Mouse (Mus musculus) forebrain, embryonic 10.5 days (tissue): ENCODE results near the gene 4930556J24Rik. TPM values are rescaled to one million over a fixed set of nuclear protein-coding genes. Genes with fewer than 3 reads are reported as not detected.
A peak's percentile ranks its signal among the peaks of the same experiment; 100 is the strongest.
"Not testable (repeated sequence)": the region's sequence is repeated elsewhere in the genome, so short reads cannot be mapped to it uniquely, and the experiment has no call there.

Experiments used
- DNase-seq: peaks from one replicate; pipeline ENCODE4 v3.0.0-alpha.2; 2017; ENCODE audit warnings: low spot score; ENCODE audit errors: extremely low spot score
- H3K27ac ChIP-seq: fragments of 300-500 bp; sonication (generic); 2 replicates; pipeline ENCODE4 v1.5.1; 2016; ENCODE audit warnings: mild to moderate bottlenecking
- H3K27me3 ChIP-seq: fragments of 300-500 bp; sonication (generic); 2 replicates; pipeline ENCODE4 v1.6.1; 2016; ENCODE audit warnings: mild to moderate bottlenecking; ENCODE audit not compliant: poor library complexity, severe bottlenecking
- H3K36me3 ChIP-seq: fragments of 300-500 bp; sonication (generic); replicated peaks from 2 replicates; pipeline ENCODE4 v1.6.1; 2016; ENCODE audit warnings: mild to moderate bottlenecking, moderate library complexity
- H3K4me1 ChIP-seq: fragments of 300-500 bp; sonication (generic); 2 replicates; pipeline ENCODE4 v1.6.1; 2016
- H3K4me3 ChIP-seq: fragments of 300-500 bp; sonication (generic); 2 replicates; pipeline ENCODE4 v1.5.1; 2016; ENCODE audit warnings: mild to moderate bottlenecking, moderate library complexity
- H3K9me3 ChIP-seq: fragments of 300-500 bp; sonication (generic); 2 replicates; pipeline ENCODE4 v1.6.1; 2016; ENCODE audit warnings: mild to moderate bottlenecking, moderate library complexity
- WGBS: fragments of 180-500 bp; shearing (Covaris S2); methylation state at CpG from one replicate; pipeline ENCODE4 v1.1.7; 2016; 5-methylcytosine and 5-hydroxymethylcytosine counted together
- polyA plus RNA-seq: library from polyadenylated mRNA; unstranded; fragments of >200 nt; fragmentation: Nextera tagmentation; extraction: Ambion mirVana; gene quantifications from 2 replicates; pipeline ENCODE4 v1.2.1, GENCODE M21; 2016

The 4930556J24Rik gene
- 0.36 TPM in 2 replicates for polyA plus RNA-seq

- 95% methylated on average over 6 of the region's 6 CpGs for WGBS
- Histone ChIP-seq H3K27me3 (no peaks in the 10 kb centered on the region), H3K36me3 (peaks cover 100% of the 10 kb centered on the region), H3K4me3 (no peak within 1 kb of the TSS), H3K27ac (no peak within 1 kb of the TSS), H3K4me1 (peaks cover 5% of the 10 kb centered on the region; the same call in 1 of the 2 replicates), H3K9me3 (no peaks in the 10 kb centered on the region)
- no peak for DNase-seq
Measured at GRCm38 (mm10) chr11:3976678-3977077, at the start of gene 4930556J24Rik. Gene 4930556J24Rik, minus strand, starts transcription at chr11:3976778.

DNA sequence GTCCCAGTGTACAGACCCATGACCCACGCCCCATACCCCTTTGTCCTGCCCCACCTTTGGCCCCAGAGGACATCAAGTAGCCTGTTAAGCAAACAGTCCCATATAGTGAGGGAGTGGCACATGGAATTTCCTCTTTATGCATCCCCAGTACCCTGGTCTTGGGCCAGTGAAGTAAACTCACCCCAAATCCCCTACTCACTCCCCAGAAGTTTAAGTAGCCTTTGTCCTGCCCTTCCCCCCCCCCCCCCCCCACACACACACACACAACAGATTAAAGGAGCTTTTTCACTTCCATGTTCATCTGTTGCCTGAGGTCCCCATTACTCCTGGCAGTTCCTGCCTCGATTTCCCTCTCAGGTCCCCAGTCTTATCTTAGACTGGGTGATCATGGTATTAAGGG is 46.7 kb upstream of the 4930556J24Rik start:
- Histone ChIP-seq H3K4me3 (no peak overlapping the region), H3K9me3 (no peaks in the 10 kb centered on the region), H3K27me3 (no peaks in the 10 kb centered on the region), H3K27ac (no peak overlapping the region), H3K4me1 (no peaks in the 10 kb centered on the region), H3K36me3 (no peaks in the 10 kb centered on the region)
- DNase-seq, result no peak
- WGBS, result 79% methylated on average over 2 of the region's 2 CpGs

DNA sequence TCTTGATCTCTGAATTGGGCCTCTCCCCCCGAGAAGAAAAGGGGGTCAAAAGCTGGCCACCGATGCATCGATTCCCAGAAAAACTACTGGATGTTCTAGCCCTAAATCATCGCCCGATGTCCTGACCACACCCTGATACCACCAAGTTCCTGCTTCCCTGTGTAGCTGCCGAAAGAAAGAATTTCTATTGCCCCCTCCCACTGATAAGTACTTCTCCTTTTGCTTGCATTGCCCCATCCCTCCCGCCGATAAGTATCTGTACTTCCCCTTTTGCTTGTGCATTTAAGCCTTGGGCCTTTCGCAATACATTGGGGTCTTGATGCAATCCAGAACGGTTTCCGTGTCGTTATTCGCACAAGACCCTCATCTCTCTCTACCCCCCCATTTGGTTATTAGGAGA is 45.5 kb upstream of the 4930556J24Rik start:
- WGBS, result 92% methylated on average over 13 of the region's 13 CpGs
- H3K9me3 ChIP-seq, H3K4me1 ChIP-seq, DNase-seq, H3K27me3 ChIP-seq, H3K36me3 ChIP-seq, H3K4me3 ChIP-seq, H3K27ac ChIP-seq: not testable (repeated sequence)

GRCm38 (mm10) chr11:4015796-4016195 is 39.2 kb upstream of the 4930556J24Rik start:
- WGBS, result 90% methylated on average over 14 of the region's 14 CpGs
- H3K27ac ChIP-seq, H3K9me3 ChIP-seq, DNase-seq, H3K36me3 ChIP-seq, H3K4me3 ChIP-seq, H3K27me3 ChIP-seq, H3K4me1 ChIP-seq: not testable (repeated sequence)

GRCm38 (mm10) chr11:4012616-4013015 is 36.0 kb upstream of the 4930556J24Rik start:
- Histone ChIP-seq H3K4me1 (no peaks in the 10 kb centered on the region), H3K27me3 (no peaks in the 10 kb centered on the region), H3K27ac (no peak overlapping the region), H3K36me3 (no peaks in the 10 kb centered on the region), H3K4me3 (no peak overlapping the region), H3K9me3 (peaks cover 6% of the 10 kb centered on the region)
- 59% methylated on average over 1 of the region's 1 CpGs for WGBS
- no peak for DNase-seq

- Histone ChIP-seq H3K27me3 (no peaks in the 10 kb centered on the region), H3K4me1 (no peaks in the 10 kb centered on the region), H3K4me3 (no peak overlapping the region), H3K27ac (no peak overlapping the region), H3K9me3 (no peaks in the 10 kb centered on the region), H3K36me3 (no peaks in the 10 kb centered on the region)
- 86% methylated on average over 3 of the region's 3 CpGs for WGBS
- no peak for DNase-seq
Measured at GRCm38 (mm10) chr11:4006462-4006861, 29.9 kb upstream of the 4930556J24Rik start.

DNA sequence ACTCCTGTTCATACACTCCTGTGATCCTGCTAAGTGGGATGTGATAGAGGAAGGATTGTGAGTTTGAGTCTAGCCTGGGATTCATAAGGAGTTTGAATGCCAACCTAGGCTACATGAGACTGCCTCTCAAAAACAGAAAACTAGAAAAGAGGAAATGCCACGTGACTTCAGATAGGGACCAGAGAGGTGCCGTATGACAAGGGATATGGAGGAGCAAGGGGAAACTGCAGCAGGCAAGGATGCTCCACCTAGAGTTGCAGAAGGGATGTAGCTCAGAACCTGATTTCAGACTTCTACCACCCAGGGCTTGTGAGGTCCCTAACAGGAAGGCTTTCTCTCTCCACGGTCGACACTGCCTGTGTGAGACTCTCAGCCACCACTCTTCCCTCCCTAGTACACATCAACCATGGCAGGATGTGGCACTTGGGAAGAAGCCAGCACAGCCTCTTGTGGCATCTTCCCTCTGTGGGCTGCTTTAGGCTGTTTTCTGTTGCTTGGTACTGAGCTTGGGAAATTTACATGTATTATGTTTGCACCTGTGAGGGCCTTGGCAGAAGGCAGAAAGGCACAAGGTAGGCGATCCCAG is 28.7 kb upstream of the 4930556J24Rik start:
- Histone ChIP-seq H3K27me3 (peaks cover 7% of the 10 kb centered on the region), H3K4me3 (no peak overlapping the region), H3K9me3 (no peaks in the 10 kb centered on the region), H3K4me1 (no peaks in the 10 kb centered on the region), H3K36me3 (no peaks in the 10 kb centered on the region), H3K27ac (no peak overlapping the region)
- WGBS, result 74% methylated on average over 5 of the region's 5 CpGs
- no peak for DNase-seq

GRCm38 (mm10) chr11:4001603-4002002 is 25.0 kb upstream of the 4930556J24Rik start:
- WGBS, result 11% methylated on average over 5 of the region's 5 CpGs
- peak; percentile 68 for DNase-seq
- H3K36me3 ChIP-seq, result no peaks in the 10 kb centered on the region

GRCm38 (mm10) chr11:3999547-3999946 is 23.0 kb upstream of the 4930556J24Rik start:
- no peak overlapping the region for H3K27ac ChIP-seq
- H3K9me3 ChIP-seq, result no peaks in the 10 kb centered on the region
- peaks cover 47% of the 10 kb centered on the region for H3K27me3 ChIP-seq
- no peak overlapping the region for H3K4me3 ChIP-seq
- H3K4me1 ChIP-seq, result peaks cover 12% of the 10 kb centered on the region
- no peaks in the 10 kb centered on the region for H3K36me3 ChIP-seq
- WGBS, result 81% methylated on average over 5 of the region's 5 CpGs
- DNase-seq, result no peak

More at GRCm38 (mm10) chr11:4001603-4002002, 25.0 kb upstream of the 4930556J24Rik start:
- Histone ChIP-seq H3K9me3 (no peaks in the 10 kb centered on the region), H3K27ac (no peak overlapping the region), H3K4me3 (no peak overlapping the region), H3K4me1 (peaks cover 12% of the 10 kb centered on the region), H3K27me3 (peaks cover 44% of the 10 kb centered on the region)

DNA sequence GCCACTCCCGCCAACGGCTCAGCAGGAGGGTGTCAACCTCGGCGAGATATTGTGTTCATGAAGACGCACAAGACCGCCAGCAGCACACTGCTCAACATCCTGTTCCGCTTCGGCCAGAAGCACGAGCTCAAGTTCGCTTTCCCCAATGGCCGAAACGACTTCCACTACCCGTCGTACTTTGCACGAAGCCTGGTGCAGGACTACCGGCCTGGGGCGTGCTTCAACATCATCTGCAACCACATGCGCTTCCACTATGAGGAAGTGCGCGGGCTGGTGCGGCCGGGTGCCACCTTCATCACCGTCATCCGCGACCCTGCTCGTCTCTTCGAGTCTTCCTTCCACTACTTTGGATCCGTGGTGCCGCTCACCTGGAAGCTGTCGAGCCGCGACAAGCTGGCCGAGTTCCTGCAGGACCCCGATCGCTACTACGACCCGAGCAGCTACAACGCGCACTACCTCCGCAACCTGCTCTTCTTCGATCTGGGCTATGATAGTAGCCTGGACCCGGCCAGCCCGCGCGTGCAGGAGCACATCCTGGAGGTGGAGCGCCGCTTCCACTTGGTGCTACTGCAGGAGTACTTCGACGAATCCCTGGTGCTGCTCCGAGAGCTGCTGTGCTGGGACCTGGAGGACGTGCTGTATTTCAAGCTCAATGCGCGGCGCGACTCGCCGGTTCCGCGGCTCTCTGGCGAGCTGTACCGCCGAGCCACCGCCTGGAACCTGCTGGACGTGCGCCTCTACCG is 21.6 kb upstream of the 4930556J24Rik start:
- H3K27ac ChIP-seq, result no peak overlapping the region
- peaks cover 47% of the 10 kb centered on the region for H3K27me3 ChIP-seq
- no peaks in the 10 kb centered on the region for H3K9me3 ChIP-seq
- peaks cover 12% of the 10 kb centered on the region for H3K4me1 ChIP-seq
- peak; percentile 26 for DNase-seq
- WGBS, result 8% methylated on average over 66 of the region's 66 CpGs
- no peaks in the 10 kb centered on the region for H3K36me3 ChIP-seq
- peak overlapping the region; percentile 42 for H3K4me3 ChIP-seq

DNA sequence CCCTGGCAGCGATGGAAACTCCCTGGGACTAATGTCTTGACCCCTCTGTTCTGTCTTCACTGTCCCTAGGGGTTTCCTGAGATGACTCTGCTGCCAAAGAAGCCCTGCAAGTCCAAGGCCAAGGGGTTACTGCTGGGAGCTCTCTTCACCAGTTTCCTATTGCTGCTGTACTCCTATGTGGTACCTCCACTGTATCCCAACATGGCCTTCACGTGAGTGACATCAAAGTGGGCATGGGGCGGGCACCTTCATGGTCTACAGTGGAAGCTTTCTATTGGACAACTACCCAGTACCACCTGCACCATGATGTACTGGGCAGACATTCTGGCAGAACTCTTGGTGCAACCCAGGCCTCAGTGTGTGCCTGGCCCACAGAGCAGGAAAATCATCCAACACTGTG is 20.3 kb upstream of the 4930556J24Rik start:
- H3K36me3 ChIP-seq, result no peaks in the 10 kb centered on the region
- peaks cover 12% of the 10 kb centered on the region for H3K4me1 ChIP-seq
- DNase-seq, result no peak
- WGBS, result 87% methylated on average over 3 of the region's 3 CpGs
- H3K4me3 ChIP-seq, result no peak overlapping the region
- no peak overlapping the region for H3K27ac ChIP-seq
- no peaks in the 10 kb centered on the region for H3K9me3 ChIP-seq
- peaks cover 47% of the 10 kb centered on the region for H3K27me3 ChIP-seq

GRCm38 (mm10) chr11:3995511-3995910 is 18.9 kb upstream of the 4930556J24Rik start:
- H3K9me3 ChIP-seq, result no peaks in the 10 kb centered on the region
- WGBS, result 88% methylated on average over 5 of the region's 5 CpGs
- no peak overlapping the region for H3K4me3 ChIP-seq
- no peaks in the 10 kb centered on the region for H3K36me3 ChIP-seq
- peaks cover 42% of the 10 kb centered on the region for H3K27me3 ChIP-seq
- H3K4me1 ChIP-seq, result peaks cover 12% of the 10 kb centered on the region
- no peak overlapping the region for H3K27ac ChIP-seq
- DNase-seq, result no peak

DNA sequence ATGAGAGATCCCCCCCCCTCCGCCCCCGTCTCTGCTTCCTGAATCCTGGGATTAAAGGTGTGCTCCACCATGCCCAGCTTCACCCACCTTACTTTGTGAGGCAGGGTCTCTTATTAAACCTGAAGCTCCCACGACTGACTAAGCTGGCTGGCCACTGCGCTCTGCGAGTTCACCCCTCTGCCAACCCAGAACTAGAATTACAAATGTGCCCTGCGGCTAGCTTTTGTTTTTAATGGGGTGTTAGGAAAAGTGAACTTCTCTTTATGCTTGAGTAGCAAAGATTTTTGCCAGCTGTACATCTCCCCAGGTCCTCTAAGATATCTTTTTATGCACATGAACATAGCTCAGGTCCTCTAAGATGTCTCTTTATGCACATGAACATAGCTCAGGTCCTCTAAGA is 17.3 kb upstream of the 4930556J24Rik start:
- 82% methylated on average over 6 of the region's 6 CpGs for WGBS
- H3K36me3 ChIP-seq, result no peaks in the 10 kb centered on the region
- H3K27me3 ChIP-seq, result peaks cover 26% of the 10 kb centered on the region
- peaks cover 12% of the 10 kb centered on the region for H3K4me1 ChIP-seq
- H3K4me3 ChIP-seq, result no peak overlapping the region
- no peak for DNase-seq
- H3K9me3 ChIP-seq, result no peaks in the 10 kb centered on the region
- H3K27ac ChIP-seq, result no peak overlapping the region
